Mouse (Mus musculus) myocyte (in vitro differentiated cells): ENCODE data around the gene Cdc42se2. TPM values are rescaled to one million over a fixed set of nuclear protein-coding genes. Genes with fewer than 3 reads are reported as not detected.
A peak's percentile ranks its signal among the peaks of the same experiment; 100 is the strongest.

Experiments
- H3K27me3 ChIP-seq: one replicate; pipeline ENCODE4 v1.6.1; 2011; ENCODE audit not compliant: control insufficient read depth, insufficient read depth, insufficient read length
- H3K36me3 ChIP-seq: one replicate; pipeline ENCODE4 v1.6.1; 2011; ENCODE audit not compliant: control insufficient read depth, insufficient read depth
- H3K4me2 ChIP-seq: one replicate; pipeline ENCODE4 v1.6.1; 2011; ENCODE audit warnings: low read depth, control low read depth
- H3K4me3 ChIP-seq: one replicate; pipeline ENCODE4 v1.5.1; 2011; ENCODE audit warnings: mild to moderate bottlenecking, control low read depth, moderate library complexity
- H3K79me2 ChIP-seq: one replicate; pipeline ENCODE4 v1.6.1; 2011; ENCODE audit not compliant: control insufficient read depth, insufficient read depth
- H3ac ChIP-seq: one replicate; pipeline ENCODE4 v1.6.1; 2011; ENCODE audit not compliant: control insufficient read depth, insufficient read length
- CEBPB ChIP-seq: IDR thresholded peaks from 2 replicates; pipeline ENCODE4 v1.6.1; 2011; ENCODE audit warnings: mild to moderate bottlenecking, moderate library complexity; ENCODE audit not compliant: poor library complexity, insufficient read depth, severe bottlenecking
- E2F4 ChIP-seq: IDR thresholded peaks from one replicate; pipeline ENCODE4 v1.6.1; 2011; ENCODE audit warnings: mild to moderate bottlenecking, control low read depth, moderate library complexity; ENCODE audit not compliant: insufficient read depth
- MAX ChIP-seq: IDR thresholded peaks from one replicate; pipeline ENCODE4 v1.6.1; 2011; ENCODE audit warnings: low read depth, mild to moderate bottlenecking, control low read depth
- MYOD1 ChIP-seq, 3 experiments: IDR thresholded peaks; one replicate each; pipeline ENCODE4 v1.6.1; 2011; ENCODE audit warnings: control low read depth in 2 of 3, low read depth in 2 of 3, mild to moderate bottlenecking in 2 of 3, moderate library complexity in 1 of 3; ENCODE audit not compliant: insufficient read length in 2 of 3, control insufficient read depth in 1 of 3
- MYOG ChIP-seq, 3 experiments: IDR thresholded peaks; one replicate each; pipeline ENCODE4 v1.6.1; 2011; ENCODE audit warnings: control low read depth in 2 of 3, low read depth in 2 of 3, mild to moderate bottlenecking in 2 of 3; ENCODE audit not compliant: insufficient read length in 2 of 3, control insufficient read depth in 1 of 3, insufficient read depth in 1 of 3
- POLR2A ChIP-seq: IDR thresholded peaks from one replicate; pipeline ENCODE4 v1.6.1; 2011; ENCODE audit warnings: low read depth, mild to moderate bottlenecking, control low read depth, moderate library complexity; ENCODE audit not compliant: insufficient read length
- POLR2AphosphoS2 ChIP-seq: IDR thresholded peaks from one replicate; pipeline ENCODE4 v1.6.1; 2011; ENCODE audit warnings: low read depth, control low read depth; ENCODE audit not compliant: insufficient read length
- REST ChIP-seq: IDR thresholded peaks from one replicate; pipeline ENCODE4 v1.6.1; 2011; ENCODE audit warnings: mild to moderate bottlenecking, control low read depth, moderate library complexity; ENCODE audit not compliant: insufficient read depth, insufficient read length
- SRF ChIP-seq: IDR thresholded peaks from one replicate; pipeline ENCODE4 v1.6.1; 2011; ENCODE audit warnings: low read depth; ENCODE audit not compliant: control insufficient read depth, insufficient read length
- TCF12 ChIP-seq: IDR thresholded peaks from one replicate; pipeline ENCODE4 v1.6.1; 2011; ENCODE audit warnings: mild to moderate bottlenecking, control low read depth; ENCODE audit not compliant: poor library complexity, insufficient read depth, severe bottlenecking
- TCF3 ChIP-seq: IDR thresholded peaks from one replicate; pipeline ENCODE4 v1.6.1; 2011; ENCODE audit warnings: low read depth, control low read depth; ENCODE audit not compliant: insufficient read length
- USF1 ChIP-seq: IDR thresholded peaks from one replicate; pipeline ENCODE4 v1.6.1; 2011; ENCODE audit warnings: low read depth, mild to moderate bottlenecking, control low read depth, moderate library complexity
- polyA plus RNA-seq: library from polyadenylated mRNA; unstranded; fragments of >200 nt; fragmentation: generic; extraction: Trizol; gene quantifications from one replicate; pipeline ENCODE4 v1.2.1, GENCODE M21; 2012; ENCODE audit warnings: missing spikeins

Gene Cdc42se2
- polyA plus RNA-seq, 1 experiment: 51.0 TPM

GRCm38 (mm10) chr11:54777387-54778130, 9.9 kb downstream of the Cdc42se2 start:
- H3K4me2 ChIP-seq: peak overlapping the region; percentile 57
- H3K27me3 ChIP-seq: no peaks in the 10 kb centered on the region
- H3ac ChIP-seq: no peak overlapping the region
- H3K79me2 ChIP-seq: peaks cover 96% of the 10 kb centered on the region
- TF ChIP-seq TCF3: no peak
- TF ChIP-seq SRF: no peak
- TF ChIP-seq POLR2AphosphoS2: no peak
- TF ChIP-seq USF1: no peak
- TF ChIP-seq E2F4: no peak
- no peak for TF ChIP-seq MAX
- TF ChIP-seq MYOD1 (IDR thresholded peaks at IDR 0.05; ENCODE audit: control insufficient read depth in 1 of 3, insufficient read length in 2 of 3, low read depth in 2 of 3): no peak
- no peak for TF ChIP-seq MYOG (IDR thresholded peaks at IDR 0.05; ENCODE audit: control insufficient read depth in 1 of 3, insufficient read depth in 1 of 3, insufficient read length in 2 of 3, low read depth in 2 of 3)
- TF ChIP-seq CEBPB: no peak
- no peak for TF ChIP-seq REST
- no peak for TF ChIP-seq TCF12
- no peak for TF ChIP-seq POLR2A
- H3K36me3 ChIP-seq: no peaks in the 10 kb centered on the region
- no peak overlapping the region for H3K4me3 ChIP-seq

- TF ChIP-seq REST (no peak), POLR2A (no peak)
- H3K79me2 ChIP-seq: peaks cover 96% of the 10 kb centered on the region
- H3ac ChIP-seq: no peak overlapping the region
- H3K27me3 ChIP-seq: no peaks in the 10 kb centered on the region
- no peaks in the 10 kb centered on the region for H3K36me3 ChIP-seq
- no peak overlapping the region for H3K4me3 ChIP-seq
- H3K4me2 ChIP-seq: peak overlapping the region; percentile 34
These were observed 10.6 kb downstream of the Cdc42se2 start for GRCm38 (mm10) chr11:54776735-54777333.

GRCm38 (mm10) chr11:54776367-54776701, 11.1 kb downstream of the Cdc42se2 start:
- H3ac ChIP-seq: no peak overlapping the region
- no peaks in the 10 kb centered on the region for H3K27me3 ChIP-seq
- peak overlapping the region; percentile 19 for H3K4me2 ChIP-seq
- TF ChIP-seq POLR2A (no peak), POLR2AphosphoS2 (no peak), CEBPB (no peak), SRF (no peak), MYOD1 (IDR thresholded peaks at IDR 0.05; ENCODE audit: control insufficient read depth in 1 of 3, insufficient read length in 2 of 3, low read depth in 2 of 3) (no peak), MAX (no peak), MYOG (IDR thresholded peaks at IDR 0.05; ENCODE audit: control insufficient read depth in 1 of 3, insufficient read depth in 1 of 3, insufficient read length in 2 of 3, low read depth in 2 of 3) (no peak)
- H3K36me3 ChIP-seq: no peaks in the 10 kb centered on the region
- H3K79me2 ChIP-seq: peaks cover 96% of the 10 kb centered on the region
- no peak overlapping the region for H3K4me3 ChIP-seq

GRCm38 (mm10) chr11:54775628-54776366, 11.7 kb downstream of the Cdc42se2 start:
- Histone ChIP-seq H3K79me2 (peaks cover 96% of the 10 kb centered on the region), H3K4me2 (peak overlapping the region; percentile 25), H3K36me3 (no peaks in the 10 kb centered on the region), H3K4me3 (no peak overlapping the region), H3K27me3 (no peaks in the 10 kb centered on the region), H3ac (no peak overlapping the region)
- no peak for TF ChIP-seq SRF

- no peak overlapping the region for H3ac ChIP-seq
- H3K27me3 ChIP-seq: no peaks in the 10 kb centered on the region
- H3K4me3 ChIP-seq: no peak overlapping the region
- TF ChIP-seq MAX: no peak
- TF ChIP-seq SRF: no peak
- no peak for TF ChIP-seq MYOD1 (IDR thresholded peaks at IDR 0.05; ENCODE audit: control insufficient read depth in 1 of 3, insufficient read length in 2 of 3, low read depth in 2 of 3)
- no peak for TF ChIP-seq POLR2AphosphoS2
- TF ChIP-seq REST: no peak
- TF ChIP-seq TCF12: no peak
- TF ChIP-seq USF1: no peak
- TF ChIP-seq TCF3: no peak
- no peak for TF ChIP-seq E2F4
- TF ChIP-seq CEBPB: no peak
- TF ChIP-seq POLR2A: no peak
- TF ChIP-seq MYOG (IDR thresholded peaks at IDR 0.05; ENCODE audit: control insufficient read depth in 1 of 3, insufficient read depth in 1 of 3, insufficient read length in 2 of 3, low read depth in 2 of 3): no peak
- no peaks in the 10 kb centered on the region for H3K36me3 ChIP-seq
- no peak overlapping the region for H3K4me2 ChIP-seq
- peaks cover 97% of the 10 kb centered on the region for H3K79me2 ChIP-seq
These were observed 13.0 kb downstream of the Cdc42se2 start for GRCm38 (mm10) chr11:54774282-54775078.
